Mouse (Mus musculus) inflammation-experienced regulatory T-cells, adult 6 months (primary cell): Measurements from ENCODE around the gene Pprc1. TPM values are rescaled to one million over a fixed set of nuclear protein-coding genes. Genes with fewer than 3 reads are reported as not detected.
A peak's percentile ranks its signal among the peaks of the same experiment; 100 is the strongest.

ENCODE experiments used
- ATAC-seq: one replicate; pipeline ENCODE4 v1.8.0; 2017
- polyA plus RNA-seq, 3 experiments: library from polyadenylated mRNA; unstranded; fragments of 100-300 nt; shearing (Covaris generic); gene quantifications; one replicate each; pipeline ENCODE4 v1.2.1; 2017

Pprc1 gene
- 10 to 100 TPM; 10.4 to 20.5 (median 20.3) TPM for polyA plus RNA-seq

DNA sequence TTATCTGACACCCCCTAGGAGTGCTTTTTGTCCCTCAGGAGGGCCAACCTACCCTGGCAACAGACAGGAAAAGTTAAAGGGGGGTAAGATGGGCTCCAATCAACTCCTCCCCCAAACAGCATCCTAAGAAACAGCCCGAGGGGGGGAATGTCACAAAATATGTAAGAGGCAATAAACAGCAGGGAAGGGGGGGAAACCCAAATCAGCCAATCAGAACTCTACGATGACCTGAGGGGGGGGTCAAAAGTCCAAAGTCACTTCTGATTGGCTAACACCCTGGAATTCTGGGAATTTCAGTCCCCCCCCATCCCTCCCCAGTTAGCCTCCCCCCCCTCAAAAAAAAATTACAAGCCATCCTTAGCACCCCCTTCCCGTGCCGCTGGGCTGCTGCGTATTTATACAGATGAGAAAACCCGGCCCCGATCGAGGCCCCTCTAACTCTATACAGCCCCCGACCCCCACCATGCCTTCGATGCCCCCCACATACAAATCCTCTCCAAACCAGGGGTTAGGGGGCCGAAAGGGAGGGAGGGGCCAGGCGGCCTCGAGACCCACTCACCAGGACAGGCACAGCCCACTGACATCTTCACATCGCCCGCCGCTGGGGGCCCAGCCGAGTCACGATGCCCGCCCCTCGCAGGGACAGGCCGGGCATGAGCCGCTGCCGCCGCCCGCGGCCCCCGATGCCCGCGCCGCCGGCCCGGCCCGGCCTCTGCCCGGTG lies at the start of gene Pprc1:
Gene Pprc1 (plus strand): TSS at position 616 of the 722 bp plus-strand sequence.
- no peak for ATAC-seq

DNA sequence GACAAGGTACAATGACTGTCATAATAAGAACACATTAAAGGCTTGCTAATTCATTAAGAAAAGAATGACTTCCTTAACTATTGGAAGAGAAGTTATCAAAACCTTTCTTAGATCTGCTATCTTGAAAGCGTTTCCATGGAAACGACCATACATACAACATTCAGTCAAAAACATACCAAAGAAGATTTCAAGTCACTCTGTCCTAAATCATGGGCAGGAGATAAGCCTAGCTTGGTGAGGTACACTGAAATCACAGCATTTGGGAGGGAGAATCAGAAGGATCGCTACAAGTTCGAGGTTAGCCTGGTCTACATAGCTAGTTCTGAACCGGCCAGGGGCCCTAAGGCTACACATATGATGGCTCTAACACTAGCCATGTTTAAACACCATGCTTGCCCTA lies 47.3 kb upstream of the Pprc1 start:
- no peak for ATAC-seq

DNA sequence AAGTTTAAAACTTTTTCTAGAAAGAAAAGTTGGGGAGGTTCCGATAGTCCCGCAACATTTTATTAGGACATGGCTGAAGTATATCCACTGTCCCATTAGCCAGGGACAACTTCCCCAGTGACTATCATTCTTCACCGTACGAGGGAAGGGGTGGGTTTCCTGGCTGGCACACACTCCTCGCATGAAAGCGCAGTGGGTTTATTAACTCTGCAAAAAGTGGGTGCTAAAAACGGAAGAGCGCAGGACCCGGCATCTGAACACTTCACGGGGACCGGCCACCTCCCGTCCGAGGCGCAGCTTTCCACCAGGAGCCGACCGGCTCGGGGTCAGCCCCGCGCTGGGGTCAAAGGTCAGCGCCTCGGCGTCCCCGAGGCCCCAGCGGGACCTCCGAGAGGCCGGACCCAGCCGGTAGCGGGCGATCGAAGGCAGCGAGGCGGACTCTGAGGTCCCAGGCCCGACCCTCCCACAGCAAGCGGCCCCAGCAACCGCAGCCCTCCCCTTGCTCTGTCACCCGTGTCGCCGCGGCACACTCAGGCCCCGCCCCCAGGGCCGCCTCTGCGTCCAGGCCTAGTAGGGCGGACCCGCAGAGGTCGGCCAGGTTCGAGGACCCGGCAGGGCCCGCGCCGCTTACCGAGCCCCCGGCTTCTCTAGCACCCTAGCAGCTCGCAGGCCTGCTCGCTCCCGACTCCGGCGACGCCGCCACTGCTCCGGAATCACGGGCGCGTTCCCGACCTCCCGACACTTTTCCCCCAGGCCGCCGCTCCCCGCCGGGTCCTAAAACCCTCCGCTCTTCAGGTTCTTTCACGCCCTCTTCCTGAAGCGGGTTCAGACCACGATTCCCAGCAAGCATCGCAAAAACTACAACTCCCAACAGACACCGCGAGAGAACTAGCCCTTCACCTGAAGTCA lies 46.6 kb upstream of the Pprc1 start, which contains the start of gene Armh3:
Gene Armh3 (minus strand): TSS at position 704 of the 909 bp plus-strand sequence.
- ATAC-seq, result peak; percentile 83

DNA sequence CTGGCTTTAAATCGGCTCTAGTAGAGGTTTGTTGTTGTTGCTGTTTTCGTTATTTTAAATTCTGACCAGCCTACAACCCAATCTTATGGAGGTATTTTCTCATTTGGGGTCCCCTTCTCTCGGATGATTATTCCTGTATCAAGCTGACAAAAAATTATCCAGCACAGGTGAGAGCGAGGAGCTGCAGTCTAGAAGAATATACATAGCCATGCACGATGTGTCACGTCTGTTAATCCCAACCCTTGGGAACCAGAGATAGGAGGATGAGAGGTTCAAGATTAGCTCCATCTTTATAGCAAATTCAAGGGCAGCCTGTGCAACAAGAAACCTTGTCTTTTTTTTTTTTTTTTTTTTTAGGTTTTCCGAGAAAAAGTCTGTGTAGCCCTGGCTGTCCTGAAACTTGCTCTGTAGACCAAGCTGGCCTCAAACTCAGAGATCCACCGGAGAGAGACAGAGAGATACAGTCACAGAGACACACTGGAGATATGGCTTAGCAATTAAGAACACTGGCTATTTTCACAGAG lies 45.9 kb upstream of the Pprc1 start:
- peak; percentile 16 for ATAC-seq

DNA sequence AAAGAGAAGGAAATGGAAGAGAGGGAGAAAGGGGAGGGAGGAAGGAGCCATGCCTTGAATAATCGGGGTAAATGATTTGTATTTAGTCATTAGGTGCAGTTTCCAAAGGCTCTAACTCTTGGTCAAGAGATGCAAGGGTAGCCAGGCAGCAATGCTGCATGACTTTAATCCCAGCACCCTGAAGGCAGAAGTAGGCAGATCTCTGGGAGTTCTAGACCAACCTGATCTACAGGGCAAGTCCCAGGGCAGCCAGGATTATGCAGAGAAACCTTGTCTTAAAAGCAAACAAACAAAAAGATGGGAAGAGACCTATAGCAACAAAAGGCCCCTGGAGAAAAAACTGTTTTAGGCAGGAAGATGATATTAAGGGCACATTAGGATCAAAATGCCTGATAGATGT lies 45.3 kb upstream of the Pprc1 start:
- ATAC-seq, result no peak

DNA sequence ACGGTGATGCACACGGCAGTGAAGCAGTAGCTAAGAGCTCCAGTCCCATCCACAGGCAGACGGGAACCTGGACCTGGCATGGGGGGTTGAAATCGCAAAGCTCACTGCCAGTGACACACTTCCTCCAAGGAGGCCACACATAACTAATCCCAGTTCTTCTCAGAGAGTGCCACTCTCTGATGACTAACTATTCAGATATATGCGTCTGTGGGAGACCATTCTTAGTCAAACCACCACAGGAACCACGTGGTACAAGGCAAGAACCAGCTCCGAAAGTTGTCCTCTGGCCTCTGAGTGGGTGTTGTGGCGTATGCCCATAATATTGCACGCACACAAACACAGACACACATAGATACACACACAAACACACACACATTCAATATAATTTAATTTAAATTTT lies 42.4 kb upstream of the Pprc1 start:
- peak; percentile 8 for ATAC-seq

DNA sequence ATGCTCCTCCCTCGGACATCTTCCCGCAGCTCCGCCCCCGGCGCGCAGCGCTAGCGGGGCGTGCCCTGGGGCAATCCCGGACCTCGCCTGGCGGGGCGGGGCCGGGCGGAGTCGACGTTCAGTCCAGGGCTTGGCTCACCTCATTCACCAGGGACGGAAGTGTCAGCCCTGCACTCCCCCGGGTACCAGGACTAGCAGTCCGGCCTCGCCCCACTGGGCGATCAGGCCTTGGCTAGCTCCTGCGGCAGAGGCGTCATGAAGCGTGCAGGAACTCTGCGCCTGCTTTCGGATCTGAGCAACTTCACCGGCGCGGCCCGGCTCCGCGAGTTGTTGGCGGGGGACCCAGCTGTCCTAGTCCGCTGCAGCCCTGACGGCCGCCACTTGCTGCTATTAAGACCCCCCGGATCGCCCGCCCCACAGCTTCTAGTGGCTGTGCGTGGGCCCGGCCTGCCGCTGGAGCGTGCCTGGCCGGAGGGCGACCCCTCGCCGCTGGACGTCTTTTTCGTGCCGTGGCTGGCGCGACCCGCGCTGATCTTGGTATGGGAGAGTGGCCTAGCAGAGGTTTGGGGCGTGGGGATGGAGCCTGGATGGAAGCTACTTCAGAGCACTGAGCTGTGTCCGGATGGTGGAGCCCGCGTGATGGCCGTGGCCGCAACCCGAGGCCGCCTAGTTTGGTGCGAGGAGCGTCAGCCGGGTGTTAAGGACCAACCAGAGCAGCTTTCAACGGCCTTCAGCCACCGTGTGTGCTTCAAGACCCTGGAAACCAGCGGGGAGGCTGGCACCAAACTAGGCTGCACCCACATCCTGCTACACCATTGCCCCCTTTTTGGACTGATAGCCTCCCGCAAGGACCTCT lies 41.1 kb upstream of the Pprc1 start, which contains the start of gene Hps6:
Gene Hps6 (plus strand): TSS at position 138 of the 856 bp plus-strand sequence.
- peak; percentile 73 for ATAC-seq

DNA sequence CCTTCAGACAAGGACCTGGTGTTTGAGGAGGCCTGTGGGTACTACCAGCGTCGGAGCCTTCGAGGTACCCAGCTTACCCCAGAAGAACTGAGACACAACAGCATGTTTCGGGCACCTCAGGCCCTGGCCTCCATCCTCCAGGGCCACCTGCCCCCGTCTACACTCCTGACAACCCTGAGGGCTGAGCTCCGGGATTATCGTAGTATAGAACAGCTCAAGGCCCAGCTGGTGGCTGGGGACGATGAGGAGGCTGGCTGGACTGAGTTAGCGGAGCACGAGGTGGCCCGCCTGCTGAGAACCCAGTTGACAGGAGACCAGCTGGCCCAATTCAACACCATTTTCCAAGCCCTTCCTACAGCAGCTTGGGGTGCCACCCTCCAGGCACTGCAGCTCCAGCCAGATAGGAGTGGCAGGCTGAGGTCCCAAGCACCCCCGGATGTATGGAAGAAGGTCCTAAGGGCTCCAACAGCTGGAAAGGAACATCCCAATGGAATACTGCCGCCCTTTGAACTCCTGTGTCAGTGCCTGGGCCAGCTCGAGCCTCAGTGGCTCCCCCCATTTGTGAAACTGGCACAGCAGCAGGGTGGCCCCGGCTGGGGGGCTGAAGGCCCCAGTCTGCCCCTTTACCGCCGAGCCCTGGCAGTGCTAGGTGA lies 39.7 kb upstream of the Pprc1 start:
- ATAC-seq, result no peak

DNA sequence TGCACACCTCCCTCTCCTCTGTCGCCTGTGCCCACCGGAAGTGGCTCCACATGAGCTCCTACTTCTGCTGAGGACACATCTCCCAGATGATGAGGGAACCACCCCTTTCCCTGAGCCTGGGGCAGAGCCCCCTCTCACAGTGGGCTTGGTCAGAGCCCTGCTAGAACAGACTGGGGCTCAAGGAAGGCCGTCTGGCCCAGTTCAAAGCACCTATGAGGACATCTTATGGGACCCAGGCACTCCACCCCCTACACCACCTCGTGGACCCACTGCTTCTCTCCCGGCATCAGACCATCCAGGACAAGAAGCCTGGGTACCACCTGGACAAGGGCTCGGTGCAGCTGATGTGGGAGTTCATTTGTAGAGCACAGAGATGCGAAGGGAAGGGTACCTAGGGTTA lies 39.0 kb upstream of the Pprc1 start:
- ATAC-seq, result no peak

DNA sequence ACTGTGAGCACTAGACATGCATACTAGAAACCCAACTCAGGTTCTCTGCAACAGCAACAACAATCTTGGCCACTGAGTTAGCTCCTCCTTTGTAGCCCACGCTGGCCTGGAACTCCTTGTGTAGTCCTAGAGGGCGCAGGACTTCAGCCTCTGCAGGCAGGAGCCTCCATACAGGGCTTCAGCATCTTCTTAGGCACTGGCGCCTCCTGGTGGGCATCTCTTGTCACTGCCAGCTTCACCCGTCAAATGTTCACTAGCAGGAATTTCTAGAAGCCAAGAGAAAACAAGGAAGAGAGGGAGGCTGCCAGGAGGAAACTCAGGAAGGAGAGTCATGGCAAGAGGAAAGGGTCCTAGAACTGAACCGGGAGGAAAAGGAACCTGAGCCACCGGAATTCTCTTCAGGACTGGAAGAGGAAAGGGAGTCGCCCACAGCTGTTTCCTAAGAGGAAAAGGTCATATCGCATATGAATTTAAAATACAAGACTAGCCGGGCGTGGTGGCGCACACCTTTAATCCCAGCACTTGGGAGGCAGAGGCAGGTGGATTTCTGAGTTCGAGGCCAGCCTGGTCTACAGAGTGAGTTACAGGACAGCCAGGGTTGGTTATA lies 30.0 kb upstream of the Pprc1 start:
- ATAC-seq, result peak; percentile 69

DNA sequence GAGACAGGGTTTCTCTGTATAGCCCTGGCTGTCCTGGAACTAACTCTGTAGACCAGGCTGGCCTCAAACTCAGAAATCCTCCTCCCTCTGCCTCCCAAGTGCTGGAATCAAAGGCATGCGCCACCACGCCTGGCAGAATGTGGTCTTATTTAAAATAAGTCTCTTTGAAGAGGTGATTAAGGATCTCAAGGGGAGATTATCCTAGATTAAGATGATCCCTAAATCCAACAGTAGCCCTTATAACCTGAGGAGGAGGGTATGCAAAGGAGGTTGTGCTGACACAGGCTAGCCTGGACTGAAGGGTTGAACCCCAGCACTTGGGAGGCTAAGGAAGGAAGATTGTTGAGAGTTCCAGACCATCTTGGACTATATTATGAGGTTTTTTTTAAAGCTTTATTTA lies 28.7 kb upstream of the Pprc1 start:
- ATAC-seq, result no peak

DNA sequence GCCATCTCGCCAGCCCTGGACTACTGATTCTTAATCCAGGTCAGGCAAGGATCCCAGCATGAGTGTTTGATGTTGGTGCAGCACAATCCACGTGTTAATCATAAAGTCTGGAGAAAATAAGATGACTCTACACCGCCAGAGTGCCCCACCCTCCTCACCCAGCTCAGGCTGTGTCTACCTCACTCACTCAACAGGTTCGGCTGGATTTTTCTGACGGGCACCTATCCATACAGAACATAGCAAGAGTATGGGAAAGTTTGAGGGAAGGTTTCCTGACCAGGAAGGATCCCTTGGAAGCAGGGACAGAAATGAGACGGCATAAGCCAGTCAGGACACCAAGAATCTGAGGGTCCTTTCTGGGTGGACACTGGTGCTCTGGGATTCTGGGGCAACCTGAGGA lies 19.7 kb upstream of the Pprc1 start:
- ATAC-seq, result no peak

DNA sequence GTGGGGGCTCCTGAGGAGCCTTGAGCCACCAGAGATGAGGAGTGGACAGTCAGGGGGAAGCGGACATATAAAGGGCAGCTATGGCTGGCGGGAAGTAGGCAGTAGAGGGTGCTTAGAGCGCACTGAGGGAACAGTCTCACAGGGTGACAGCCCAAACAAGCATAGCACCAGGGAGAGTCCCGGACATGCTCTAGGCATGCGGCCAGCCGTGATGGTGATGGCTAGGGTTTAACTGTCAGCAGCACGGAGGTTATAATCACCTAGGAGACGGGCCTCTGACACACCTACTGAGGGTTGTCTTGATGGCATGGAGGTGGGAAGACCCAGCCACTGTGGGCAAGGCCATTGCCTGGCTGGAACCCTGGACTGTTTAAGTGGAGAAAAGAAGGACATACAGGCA lies 18.1 kb upstream of the Pprc1 start:
- no peak for ATAC-seq

DNA sequence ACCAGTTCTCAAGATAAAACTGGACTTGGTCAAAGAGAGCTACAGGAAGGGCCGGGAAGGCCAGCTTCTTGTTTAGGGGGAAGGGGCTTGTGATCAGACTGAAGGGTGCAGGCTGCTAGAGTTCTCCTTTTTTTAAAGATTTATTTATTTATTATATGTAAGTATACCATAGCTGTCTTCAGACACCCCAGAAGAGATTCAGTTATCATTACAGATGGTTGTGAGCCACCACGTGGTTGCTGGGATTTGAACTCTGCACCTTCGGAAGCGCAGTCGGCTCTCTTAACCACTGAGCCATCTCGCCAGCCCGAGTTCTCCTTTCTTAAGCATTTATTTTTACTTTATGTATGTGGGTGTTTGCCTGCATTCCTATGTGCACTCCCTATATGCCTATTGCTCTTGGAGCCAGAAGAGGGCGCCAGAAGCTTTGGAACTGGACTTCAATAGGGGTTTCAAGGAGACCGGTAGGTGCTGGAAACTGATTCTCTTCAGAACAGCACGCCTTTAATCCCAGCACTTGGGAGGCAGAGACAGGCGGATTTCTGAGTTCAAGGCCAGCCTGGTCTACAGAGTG lies 15.9 kb upstream of the Pprc1 start:
- ATAC-seq, result no peak

DNA sequence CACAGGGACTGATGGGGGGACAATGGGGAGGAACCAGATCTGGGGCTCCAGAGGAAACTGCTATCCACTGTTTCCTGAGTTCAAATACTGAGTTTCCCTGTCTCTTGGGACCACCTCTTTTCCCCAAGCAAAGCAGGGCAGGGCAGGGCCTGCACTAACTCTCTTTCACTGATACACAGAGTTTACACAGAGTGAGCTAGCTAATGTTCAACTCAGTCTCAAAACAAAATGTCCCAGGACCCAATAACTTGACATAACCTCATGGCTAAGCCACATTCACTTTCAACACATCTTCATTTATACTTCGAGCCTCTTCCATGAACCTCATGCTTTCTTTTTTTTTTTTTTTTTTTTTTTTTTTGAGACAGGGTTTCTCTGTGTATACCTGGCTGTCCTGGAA lies 15.0 kb upstream of the Pprc1 start:
- no peak for ATAC-seq

DNA sequence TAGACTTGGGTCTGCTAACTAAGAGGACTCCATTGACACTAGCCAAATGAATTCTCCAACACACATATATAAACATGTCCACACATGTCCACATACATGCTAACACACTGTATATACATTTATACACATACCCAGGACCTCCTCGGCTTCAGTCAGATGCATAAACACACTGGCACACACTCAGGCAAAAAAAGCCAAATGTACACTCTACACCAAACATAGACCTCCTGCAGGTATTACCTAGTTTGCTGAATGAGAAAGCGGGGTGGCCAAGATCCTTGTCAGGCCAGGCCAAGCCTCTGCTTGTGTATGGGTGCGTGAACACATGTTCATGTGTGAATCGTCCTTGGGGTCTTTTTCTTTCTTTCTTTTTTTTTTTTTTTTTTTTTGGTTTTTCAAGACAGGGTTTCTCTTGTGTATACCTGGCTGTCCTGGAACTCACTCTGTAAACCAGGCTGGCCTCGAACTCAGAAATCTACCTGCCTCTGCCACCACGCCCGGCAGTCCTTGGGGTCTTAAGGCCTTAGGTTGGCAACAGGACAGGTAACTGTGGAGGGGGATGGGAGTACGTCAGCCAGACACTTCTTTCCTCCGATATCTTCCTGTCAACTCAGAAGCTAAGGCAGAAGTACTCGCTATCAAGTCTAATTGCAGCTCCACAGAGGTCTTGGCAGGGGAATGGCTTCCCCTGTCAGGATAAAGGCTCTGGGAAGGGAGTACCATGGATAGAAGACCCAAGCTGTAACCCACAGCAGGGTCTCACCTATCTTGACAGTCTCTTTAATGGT lies 14.3 kb upstream of the Pprc1 start:
- ATAC-seq, result no peak

DNA sequence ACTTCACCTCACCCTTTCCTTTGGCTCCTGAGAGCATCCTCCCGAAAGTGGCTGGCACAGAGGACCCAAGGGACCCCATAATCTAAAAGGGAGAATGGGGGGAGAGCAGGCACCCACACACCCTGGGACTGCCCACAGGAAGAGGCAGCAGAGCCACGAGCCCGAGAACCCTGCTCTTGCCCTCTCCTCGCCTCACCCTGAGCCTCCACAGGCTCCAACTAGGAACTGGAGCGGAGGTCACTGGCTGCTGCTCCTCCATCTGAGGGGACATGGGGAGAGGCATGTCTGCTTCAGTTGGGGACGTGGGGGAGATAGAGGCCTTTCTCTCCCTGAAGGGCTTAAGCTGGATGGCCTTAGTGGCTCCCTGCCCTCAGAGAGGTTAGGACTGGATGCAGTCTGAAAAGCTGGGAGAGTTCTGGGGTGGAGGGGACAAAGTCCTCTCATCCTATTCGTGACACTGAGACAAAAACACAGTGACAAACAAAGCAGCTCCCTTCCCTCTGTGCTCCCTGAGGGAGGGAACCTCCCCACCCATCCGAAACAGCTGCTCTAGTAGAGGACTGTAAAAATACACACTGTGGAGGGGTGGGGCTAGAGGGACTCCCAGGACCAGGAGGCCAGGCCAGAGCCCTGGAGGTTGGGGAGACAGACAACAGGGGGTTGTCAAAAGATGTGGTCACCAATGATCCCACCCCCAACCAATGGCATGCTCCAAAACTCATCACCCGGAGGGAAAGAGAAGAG lies 12.8 kb upstream of the Pprc1 start:
- ATAC-seq, result no peak

DNA sequence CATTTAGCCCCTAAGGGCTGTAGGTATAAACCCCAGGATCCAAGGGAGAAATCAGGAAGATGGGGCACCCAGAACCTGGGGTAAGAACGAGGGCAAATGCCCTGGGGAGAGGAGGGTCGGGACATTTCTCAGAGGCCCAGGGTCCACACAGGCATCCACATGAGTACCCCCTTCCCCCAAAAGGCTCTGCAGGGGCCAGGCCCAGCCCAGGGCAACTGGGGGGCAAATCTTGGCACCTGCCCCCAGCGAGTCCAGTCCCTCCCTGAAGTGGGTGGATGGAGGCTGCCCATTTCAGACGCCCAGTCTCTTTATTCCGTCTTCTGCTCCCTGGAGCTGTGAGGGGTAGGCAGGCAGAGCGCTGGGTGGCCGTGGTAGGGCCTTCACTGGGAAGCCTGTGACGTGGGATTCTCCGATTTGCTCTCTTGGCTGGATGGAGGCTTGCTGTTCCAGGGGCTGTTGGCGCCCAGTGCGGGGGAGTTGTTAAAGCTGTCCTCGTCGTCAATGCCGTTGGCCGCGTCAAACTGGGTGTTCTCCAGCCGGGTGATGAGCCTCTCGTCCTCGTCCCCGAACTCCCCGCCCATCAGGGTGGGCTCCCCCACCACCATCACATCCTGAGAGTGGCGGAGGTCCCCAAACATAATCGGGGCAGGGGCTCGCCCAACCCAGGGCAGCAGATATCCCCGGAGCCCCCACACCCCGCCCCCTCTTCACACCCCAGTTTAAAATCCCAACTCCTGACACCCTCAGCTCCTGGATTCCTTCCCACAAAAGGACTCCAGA lies 11.8 kb upstream of the Pprc1 start:
- ATAC-seq, result no peak

DNA sequence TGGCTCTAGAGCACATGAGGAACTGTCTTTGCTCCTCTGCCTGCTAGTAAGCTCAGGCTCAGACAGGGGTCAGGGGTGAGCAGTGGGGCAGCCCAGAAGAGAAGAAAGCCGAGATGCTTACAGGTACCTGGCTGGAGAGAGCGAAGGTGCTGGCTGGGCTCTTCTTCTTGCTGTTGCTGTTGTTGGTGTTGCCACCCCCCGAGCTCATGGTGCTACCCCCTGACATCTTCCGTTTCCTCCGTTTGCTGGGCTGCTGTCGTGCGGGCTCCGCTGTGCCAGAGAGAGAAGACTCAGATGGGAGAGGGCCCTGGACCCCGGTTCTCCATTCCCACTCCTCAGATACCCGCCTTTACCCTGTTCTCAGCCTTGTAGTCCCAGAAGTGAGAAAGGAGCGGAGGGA lies 10.8 kb upstream of the Pprc1 start:
- no peak for ATAC-seq
